Mouse (Mus musculus): ENCODE measurements around the gene Sept6. TPM values are rescaled to one million over a fixed set of nuclear protein-coding genes. Genes with fewer than 3 reads are reported as not detected.

The Sept6 gene
- polyA plus RNA-seq, 1 experiment from 2014 or later, result 96.3 TPM

- DNase-seq (ENCODE audit: low spot score), result no peak
Observed at GRCm38 (mm10) chrX:36870372-36870771, 121.2 kb downstream of the Sept6 start.

DNA sequence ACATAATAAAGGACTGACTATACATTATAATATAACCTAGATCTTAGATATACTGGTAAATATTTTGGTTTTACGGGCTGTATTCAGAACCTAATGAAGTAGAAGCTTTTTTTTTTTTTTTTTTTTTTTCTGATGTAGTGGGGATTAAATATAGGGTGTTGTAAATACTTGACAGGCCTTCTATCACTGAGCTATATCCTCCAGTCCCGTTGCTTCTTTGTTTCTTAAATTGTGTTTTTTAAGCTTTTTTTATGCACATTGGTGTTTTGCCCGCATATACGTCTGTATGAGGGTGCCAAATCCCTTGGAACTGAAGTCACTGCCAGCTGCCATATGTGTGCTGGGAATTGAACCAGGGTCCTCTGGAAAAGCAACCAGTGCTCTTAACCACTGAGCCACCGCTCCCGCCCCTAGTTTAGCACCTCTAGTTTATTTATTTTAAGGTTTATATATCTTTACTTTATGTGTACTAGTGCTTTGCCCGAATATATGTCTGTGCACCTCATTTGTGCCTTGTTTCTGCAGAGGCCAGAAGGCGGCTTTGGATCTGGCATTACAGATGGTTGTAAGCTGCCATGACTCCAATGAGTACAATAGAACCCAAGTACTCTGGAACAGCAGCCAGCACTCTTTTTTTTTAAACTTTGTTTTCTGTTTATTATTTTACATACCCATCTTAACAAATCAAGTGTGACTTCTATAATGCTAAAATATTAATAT lies 126.8 kb downstream of the Sept6 start:
- DNase-seq (ENCODE audit: low spot score), result no peak

GRCm38 (mm10) chrX:36863766-36864608 lies 127.6 kb downstream of the Sept6 start:
- DNase-seq (ENCODE audit: low spot score), result peak; percentile 84

Other genes with a start within 250 kb of the Sept6 start
- 1.5 and 2.7 TPM in 2 replicates for gene Slc25a43, start 248.1 kb downstream of the Sept6 start, polyA plus RNA-seq (2015; fragmentation: Nextera tagmentation; extraction: Ambion mirVana)
- 1,172 and 1,231 TPM in 2 replicates for gene Slc25a5, start 196.1 kb downstream of the Sept6 start, polyA plus RNA-seq (2015; fragmentation: Nextera tagmentation; extraction: Ambion mirVana)
- 198 and 205 TPM in 2 replicates for gene Ube2a, start 117.9 kb downstream of the Sept6 start, polyA plus RNA-seq (2015; fragmentation: Nextera tagmentation; extraction: Ambion mirVana)
- gene C330007P06Rik, start 117.7 kb downstream of the Sept6 start, polyA plus RNA-seq (2015; fragmentation: Nextera tagmentation; extraction: Ambion mirVana), result 28.5 and 29.7 TPM in 2 replicates
- 2.5 TPM in 2 replicates for gene Nkrf, start 88.9 kb downstream of the Sept6 start, polyA plus RNA-seq (2015; fragmentation: Nextera tagmentation; extraction: Ambion mirVana)
- gene Sowahd, start 57.1 kb upstream of the Sept6 start, polyA plus RNA-seq (2015; fragmentation: Nextera tagmentation; extraction: Ambion mirVana), result 0.59 and 1.0 TPM in 2 replicates
- gene Rpl39, start 93.6 kb upstream of the Sept6 start, polyA plus RNA-seq (2015; fragmentation: Nextera tagmentation; extraction: Ambion mirVana), result 905 and 976 TPM in 2 replicates
- 21.7 and 25.0 TPM in 2 replicates for gene Upf3b, start 118.5 kb upstream of the Sept6 start, polyA plus RNA-seq (2015; fragmentation: Nextera tagmentation; extraction: Ambion mirVana)
- 21.6 and 26.4 TPM in 2 replicates for gene Nkap, start 135.0 kb upstream of the Sept6 start, polyA plus RNA-seq (2015; fragmentation: Nextera tagmentation; extraction: Ambion mirVana)
- gene Akap14, start 177.0 kb upstream of the Sept6 start, polyA plus RNA-seq (2015; fragmentation: Nextera tagmentation; extraction: Ambion mirVana), result 0.17 TPM in 1 of 2 replicates, not detected in the other
- 690 and 722 TPM in 2 replicates for gene Ndufa1, start 199.4 kb upstream of the Sept6 start, polyA plus RNA-seq (2015; fragmentation: Nextera tagmentation; extraction: Ambion mirVana)
- gene Rnf113a1, start 199.5 kb upstream of the Sept6 start, polyA plus RNA-seq (2015; fragmentation: Nextera tagmentation; extraction: Ambion mirVana), result 16.7 and 17.5 TPM in 2 replicates
- not detected in 2 replicates for gene Gm9, start 219.2 kb upstream of the Sept6 start, polyA plus RNA-seq (2015; fragmentation: Nextera tagmentation; extraction: Ambion mirVana)
- not detected in 2 replicates for gene Rhox1, start 230.5 kb upstream of the Sept6 start, polyA plus RNA-seq (2015; fragmentation: Nextera tagmentation; extraction: Ambion mirVana)